Mouse (Mus musculus) myocyte (in vitro differentiated cells): ENCODE results near the gene Gm16253.

Source experiments
- MAX ChIP-seq: IDR thresholded peaks from one replicate; pipeline ENCODE4 v1.6.1; 2011; ENCODE audit warnings: low read depth, mild to moderate bottlenecking, control low read depth
- MYOG ChIP-seq, 3 experiments: IDR thresholded peaks; one replicate each; pipeline ENCODE4 v1.6.1; 2011; ENCODE audit warnings: control low read depth in 2 of 3, low read depth in 2 of 3, mild to moderate bottlenecking in 2 of 3; ENCODE audit not compliant: insufficient read length in 2 of 3, control insufficient read depth in 1 of 3, insufficient read depth in 1 of 3
- POLR2A ChIP-seq: IDR thresholded peaks from one replicate; pipeline ENCODE4 v1.6.1; 2011; ENCODE audit warnings: low read depth, mild to moderate bottlenecking, control low read depth, moderate library complexity; ENCODE audit not compliant: insufficient read length
- POLR2AphosphoS2 ChIP-seq: IDR thresholded peaks from one replicate; pipeline ENCODE4 v1.6.1; 2011; ENCODE audit warnings: low read depth, control low read depth; ENCODE audit not compliant: insufficient read length

DNA sequence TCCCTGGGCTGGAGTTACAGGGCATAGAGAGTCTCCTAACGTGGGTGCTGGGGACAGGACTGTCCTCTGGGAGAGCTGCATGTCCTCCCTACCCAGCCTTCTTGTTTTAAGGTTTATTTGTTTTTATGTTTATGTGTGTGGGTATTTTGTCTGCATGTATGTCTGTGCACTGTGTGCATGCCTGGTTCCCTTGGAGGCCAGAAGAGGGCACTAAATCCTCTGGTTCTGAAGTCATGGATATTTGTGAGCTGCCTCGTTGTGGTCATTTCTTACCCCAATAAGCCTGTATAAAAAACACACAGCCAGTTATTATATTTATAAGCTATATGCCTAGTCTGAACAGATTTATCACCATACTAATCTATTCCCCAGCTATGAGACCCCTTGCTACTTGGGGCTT, 42.5 kb upstream of the Gm16253 start:
- TF ChIP-seq POLR2A (no peak), POLR2AphosphoS2 (no peak), MAX (no peak), MYOG (IDR thresholded peaks at IDR 0.05; ENCODE audit: control insufficient read depth in 1 of 3, insufficient read depth in 1 of 3, insufficient read length in 2 of 3, low read depth in 2 of 3) (no peak)
